Mouse (Mus musculus) T-helper 2 cell (primary cell): ENCODE data around the gene Dstyk.

Experiments
- in situ Hi-C: fragments of 300-600 bp; cut with MboI, MseI; formaldehyde crosslinking; loops from one replicate; pipeline ENCODE4 v1.15.1; 2025; ENCODE audit warnings: high pct_unique_total_duplicates

Gene Dstyk

DNA sequence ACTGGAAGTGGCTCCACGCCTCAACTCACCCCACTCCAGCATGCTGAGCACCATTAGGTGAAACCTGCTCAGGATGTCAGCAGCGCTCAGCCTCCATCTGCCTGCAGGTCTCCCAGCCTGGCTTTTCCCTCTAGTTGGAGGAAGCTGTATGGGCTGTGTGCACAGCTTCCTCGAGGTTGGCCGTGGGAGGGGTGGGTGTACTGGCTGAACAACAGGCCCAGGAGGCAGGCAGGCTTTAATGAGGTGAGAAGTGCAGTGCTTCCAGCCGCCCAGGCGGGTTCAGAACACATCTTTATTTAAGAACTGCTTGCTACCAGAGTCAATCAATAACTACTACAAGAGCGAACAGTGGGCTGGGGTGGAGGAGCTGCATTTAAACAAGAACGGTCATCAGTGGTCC lies 94.2 kb downstream of the Dstyk start:
- in situ Hi-C loops: no loop called here

DNA sequence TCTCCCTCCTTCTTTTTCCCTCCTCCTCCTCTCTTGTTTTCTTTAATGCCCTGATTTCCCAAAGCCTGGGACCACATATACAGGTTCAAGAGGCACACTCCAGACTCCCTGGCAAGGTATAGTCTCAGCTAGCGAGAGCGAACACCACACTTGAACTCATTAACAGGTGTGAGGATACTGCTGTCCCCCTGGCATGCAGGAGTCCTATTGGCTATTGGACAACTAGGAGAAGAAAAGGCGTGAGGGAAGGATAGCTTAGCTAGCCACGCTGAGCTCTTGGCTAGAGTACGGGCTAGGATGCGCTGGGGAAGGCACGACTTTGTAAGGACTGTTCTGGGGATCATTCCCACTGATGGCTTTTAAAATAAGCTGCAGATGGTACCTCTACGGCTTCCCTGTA lies 94.8 kb downstream of the Dstyk start:
- in situ Hi-C loops: no loop called here

DNA sequence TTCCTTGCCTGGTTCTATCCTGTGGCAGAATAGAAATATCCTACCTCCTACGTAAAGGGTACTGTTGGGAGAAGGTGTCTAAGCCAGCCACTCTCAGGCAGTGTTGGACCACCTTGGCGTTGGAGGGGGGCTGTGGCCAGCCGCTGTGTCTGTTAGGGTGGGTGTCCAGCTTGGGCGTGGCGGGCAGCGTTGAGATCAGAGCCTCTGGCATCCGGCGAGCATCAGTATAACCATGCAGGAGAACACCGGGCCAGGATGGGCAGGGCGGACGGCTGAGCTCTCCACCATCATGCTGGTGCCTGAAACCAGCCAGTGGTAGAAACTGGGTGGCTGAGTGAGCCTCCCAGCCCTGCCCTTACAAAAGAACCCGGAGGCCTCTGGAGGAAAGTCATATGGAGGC lies 98.0 kb downstream of the Dstyk start:
- in situ Hi-C loops: no loop called here
